Mouse (Mus musculus) gastrocnemius, adult 2 months (tissue): ENCODE data around the gene Syt12. TPM values are rescaled to one million over a fixed set of nuclear protein-coding genes. Genes with fewer than 3 reads are reported as not detected.

ENCODE experiments used
- DNase-seq: peaks from one replicate; pipeline ENCODE4 v3.0.0; 2022
- H3K27ac ChIP-seq: fragments of 200-600 bp; 2 replicates; pipeline ENCODE4 v1.8.1; 2022; ENCODE audit warnings: mild to moderate bottlenecking
- H3K4me3 ChIP-seq: fragments of 200-600 bp; 2 replicates; pipeline ENCODE4 v1.8.1; 2022; ENCODE audit warnings: mild to moderate bottlenecking, moderate library complexity
- CTCF ChIP-seq: fragments of 200-600 bp; IDR thresholded peaks from 2 replicates; pipeline ENCODE4 v1.8.1; 2022; ENCODE audit warnings: antibody characterized with exemption, mild to moderate bottlenecking, moderate library complexity
- intact Hi-C: fragments of 180-260 bp; cut with DNase I; formaldehyde crosslinking; loops from one replicate; pipeline ENCODE4 v1.15.1; 2025
- total RNA-seq, 2 experiments: library from RNA; stranded (reverse); gene quantifications; 2 replicates each; pipeline ENCODE4 v1.2.3; 2021

The Syt12 gene
- total RNA-seq, 2 experiments from 2014 or later = 6.8 to 7.6 TPM

DNA sequence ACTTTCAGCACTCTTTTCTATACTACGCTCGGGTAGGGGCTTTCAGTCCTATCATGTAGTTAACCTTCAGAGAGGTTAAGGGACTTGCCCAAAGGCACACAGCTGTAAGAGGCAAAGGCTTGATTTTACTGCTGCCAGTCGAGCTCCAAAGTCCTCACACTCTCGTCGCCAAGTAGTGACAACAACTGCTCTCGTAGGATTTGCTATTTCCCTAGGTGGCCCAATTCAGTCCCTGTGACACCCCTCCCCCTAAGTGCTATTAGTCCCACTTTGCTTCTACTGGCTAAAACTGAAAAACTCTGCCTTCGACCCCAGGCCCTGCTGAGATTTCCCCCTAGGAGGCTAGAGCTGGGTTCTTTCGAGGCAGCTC, 38.5 kb downstream of the Syt12 start:
- peak overlapping the region; percentile 68 for H3K27ac ChIP-seq
- intact Hi-C loops = no loop called here
- DNase-seq = no peak
- peak overlapping the region; percentile 81 for H3K4me3 ChIP-seq
- no peak for TF ChIP-seq CTCF

DNA sequence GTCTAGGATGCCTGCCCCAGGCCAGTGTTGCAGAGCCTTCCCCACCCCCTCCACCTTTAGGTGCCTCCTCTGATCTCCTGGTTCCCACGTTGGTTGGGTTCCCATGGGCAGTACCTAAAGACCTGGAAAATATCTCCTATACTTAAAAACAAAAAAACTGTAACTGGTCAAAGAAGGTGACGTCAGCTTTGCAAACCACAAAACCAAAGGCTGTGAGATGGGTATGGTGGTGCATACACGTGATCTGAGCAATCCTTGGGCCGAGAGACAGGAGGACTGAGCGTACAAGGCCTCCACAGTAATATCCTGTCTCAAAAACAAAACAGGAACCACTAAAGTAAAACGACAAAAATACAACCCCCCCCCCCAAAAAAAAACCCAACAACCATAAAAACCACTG, 39.4 kb downstream of the Syt12 start:
- Histone ChIP-seq H3K4me3 (no peak overlapping the region), H3K27ac (no peak overlapping the region)
- no peak for TF ChIP-seq CTCF
- intact Hi-C loops = no loop called here
- DNase-seq = no peak

DNA sequence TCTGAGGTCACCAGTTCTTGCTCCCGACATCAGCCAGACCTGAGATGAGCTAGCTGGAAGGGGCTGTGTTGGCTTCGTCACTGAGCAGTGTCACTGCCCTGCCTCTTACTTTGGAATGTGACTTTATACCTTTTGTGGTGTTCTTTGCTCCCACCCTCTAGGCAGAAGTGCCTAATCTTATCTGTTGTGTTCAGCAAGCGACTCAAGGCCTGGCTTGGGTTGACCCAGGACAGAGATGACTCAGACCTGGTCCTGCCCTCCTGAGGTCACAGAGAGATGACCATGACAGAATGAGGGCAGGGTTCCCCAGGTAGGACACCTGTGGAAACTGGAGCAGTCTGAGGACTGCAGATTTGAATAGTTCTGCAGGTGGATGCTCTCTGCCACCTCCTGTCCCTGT, 41.0 kb downstream of the Syt12 start:
- intact Hi-C loops = no loop called here
- TF ChIP-seq CTCF = no peak
- no peak for DNase-seq
- H3K4me3 ChIP-seq = no peak overlapping the region
- no peak overlapping the region for H3K27ac ChIP-seq

- DNase-seq = no peak
- intact Hi-C loops = no loop called here
- Histone ChIP-seq H3K27ac (no peak overlapping the region), H3K4me3 (no peak overlapping the region)
- no peak for TF ChIP-seq CTCF
These were observed 42.2 kb downstream of the Syt12 start for GRCm38 (mm10) chr19:4434999-4435398.

DNA sequence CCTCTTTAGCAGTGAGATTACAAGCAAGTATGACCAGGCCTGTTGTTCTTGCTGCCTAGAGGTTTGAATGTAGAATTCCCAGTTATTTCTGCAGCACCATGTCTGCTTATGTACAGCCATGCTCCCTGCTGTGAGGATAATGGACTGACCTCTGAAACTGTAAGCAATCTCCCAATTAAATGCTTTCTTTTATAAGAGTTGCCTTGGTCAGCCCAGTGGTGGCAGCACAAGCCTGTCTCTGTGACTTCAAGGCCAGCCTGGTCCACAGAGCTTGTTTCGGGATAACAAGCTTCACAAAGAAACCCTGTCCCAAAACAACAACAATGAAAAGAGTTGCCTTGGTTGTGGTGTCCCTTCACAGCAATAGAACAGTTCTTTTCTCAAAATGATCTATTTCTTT, 43.5 kb downstream of the Syt12 start:
- no peak for DNase-seq
- TF ChIP-seq CTCF = no peak
- Histone ChIP-seq H3K4me3 (no peak overlapping the region), H3K27ac (no peak overlapping the region)
- intact Hi-C loops = no loop called here

DNA sequence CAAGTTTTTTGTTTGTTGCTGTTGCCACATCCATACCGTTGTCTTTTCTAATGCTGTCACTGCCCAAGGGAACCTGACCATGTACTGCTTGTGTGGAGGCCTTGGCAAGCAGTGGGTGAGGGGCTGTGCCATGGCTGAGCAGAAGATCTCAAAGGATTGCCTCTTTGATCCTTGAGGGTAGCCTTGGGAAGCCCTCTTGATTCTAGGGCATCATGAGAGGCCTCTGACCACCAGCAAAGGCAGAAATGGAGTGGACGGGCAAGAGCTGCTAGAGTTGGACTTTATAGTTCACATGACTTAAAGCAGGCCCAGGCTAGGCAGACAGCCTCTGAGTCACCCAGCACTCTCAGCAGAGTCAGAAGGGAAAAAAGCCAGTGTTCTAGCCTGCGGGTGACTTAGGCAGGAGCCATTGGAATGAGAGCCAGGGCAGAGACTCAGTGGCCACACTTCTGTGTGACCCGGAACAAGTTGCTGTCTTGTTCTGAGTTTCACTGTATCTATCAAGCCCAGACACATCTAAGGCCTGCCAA, 47.1 kb downstream of the Syt12 start:
- Histone ChIP-seq H3K27ac (no peak overlapping the region), H3K4me3 (no peak overlapping the region)
- no peak for DNase-seq
- intact Hi-C loops = no loop called here
- TF ChIP-seq CTCF = no peak

GRCm38 (mm10) chr19:4425610-4426366, 51.5 kb downstream of the Syt12 start:
- no peak overlapping the region for H3K27ac ChIP-seq
- intact Hi-C loops = no loop called here
- peak; percentile 40 for DNase-seq
- TF ChIP-seq CTCF = peak; percentile 68
- no peak overlapping the region for H3K4me3 ChIP-seq

DNA sequence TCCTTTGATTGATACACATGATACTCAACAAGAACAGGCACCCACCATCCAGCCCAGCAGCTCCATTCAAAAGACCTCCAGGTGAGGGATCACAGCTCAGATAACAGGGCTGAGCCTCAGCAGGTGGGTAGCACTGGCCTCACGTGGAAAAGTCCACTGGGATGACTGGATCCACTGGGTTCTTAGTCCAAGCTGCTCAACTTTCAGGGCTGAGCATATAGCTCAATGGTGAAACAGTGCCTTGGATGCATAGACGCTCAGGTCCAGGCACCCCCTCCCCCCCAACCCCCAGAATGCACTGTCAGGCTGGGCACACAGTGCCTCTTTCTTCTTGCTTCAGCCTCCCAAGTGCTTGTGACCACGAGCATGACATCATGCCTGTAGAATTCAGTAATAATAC, 54.2 kb downstream of the Syt12 start:
- H3K4me3 ChIP-seq = no peak overlapping the region
- DNase-seq = no peak
- no peak for TF ChIP-seq CTCF
- no peak overlapping the region for H3K27ac ChIP-seq
- intact Hi-C loops = no loop called here

- DNase-seq = no peak
- Histone ChIP-seq H3K27ac (no peak overlapping the region), H3K4me3 (no peak overlapping the region)
- TF ChIP-seq CTCF = no peak
- intact Hi-C loops = no loop called here
These were observed 54.7 kb downstream of the Syt12 start for GRCm38 (mm10) chr19:4422581-4422980.

DNA sequence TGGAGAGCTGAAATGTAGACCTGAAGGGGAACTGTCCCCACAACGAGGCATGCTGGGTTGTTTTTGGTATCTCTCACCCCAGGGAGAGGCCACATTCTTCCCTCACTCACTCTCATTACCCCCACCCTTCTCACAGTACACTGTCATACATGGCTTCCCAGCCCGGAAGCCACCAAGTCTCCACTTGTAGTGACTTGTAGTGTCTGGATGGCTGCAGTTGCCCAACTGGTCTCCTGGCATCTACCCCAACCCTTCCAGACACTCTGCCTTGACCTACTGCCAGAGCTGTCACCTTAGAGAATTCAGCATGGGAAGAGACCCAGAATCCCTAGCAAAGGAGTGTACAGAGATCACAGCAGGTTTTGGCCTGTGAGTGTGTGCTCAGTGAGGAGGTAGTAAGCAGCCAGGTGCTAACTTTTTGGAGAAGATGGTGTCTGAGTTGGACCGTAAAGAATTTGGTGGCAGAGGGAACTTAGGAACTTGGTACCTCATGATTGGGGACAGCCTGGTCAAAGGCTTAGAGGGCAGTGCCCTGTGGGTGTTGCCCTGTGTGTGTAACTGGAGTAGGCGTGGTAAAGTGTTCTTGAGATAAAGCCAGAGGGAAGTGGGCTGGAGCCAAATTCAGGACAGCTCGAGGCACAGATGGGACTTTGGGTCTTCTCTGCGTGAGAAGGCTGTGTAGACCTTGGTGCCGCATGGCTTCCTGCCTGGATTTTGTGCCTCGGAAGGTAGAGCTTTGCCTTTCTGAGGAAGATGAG, 56.9 kb downstream of the Syt12 start:
- TF ChIP-seq CTCF = no peak
- peak overlapping the region; percentile 28; the same call in 1 of the 2 replicates for H3K27ac ChIP-seq
- no peak overlapping the region for H3K4me3 ChIP-seq
- peak; percentile 46 for DNase-seq
- intact Hi-C loops = no loop called here

GRCm38 (mm10) chr19:4419711-4420110, 57.5 kb downstream of the Syt12 start:
- intact Hi-C loops = no loop called here
- DNase-seq = no peak

GRCm38 (mm10) chr19:4417713-4418112, 59.5 kb downstream of the Syt12 start:
- TF ChIP-seq CTCF = no peak
- Histone ChIP-seq H3K4me3 (no peak overlapping the region), H3K27ac (no peak overlapping the region)
- DNase-seq = no peak
- intact Hi-C loops = loop anchor here (2.0 kb wide), 1 partner anchor 79 kb away; no protein-coding TSS in a partner anchor

More at GRCm38 (mm10) chr19:4419711-4420110, 57.5 kb downstream of the Syt12 start:
- TF ChIP-seq CTCF = no peak
- Histone ChIP-seq H3K4me3 (no peak overlapping the region), H3K27ac (no peak overlapping the region)

GRCm38 (mm10) chr19:4417183-4417582, 60.1 kb downstream of the Syt12 start:
- H3K4me3 ChIP-seq = no peak overlapping the region
- H3K27ac ChIP-seq = no peak overlapping the region
- intact Hi-C loops = loop anchor here (2.0 kb wide), 1 partner anchor 78 kb away; no protein-coding TSS in a partner anchor
- TF ChIP-seq CTCF = peak; percentile 87
- peak; percentile 74 for DNase-seq
